ENCODE assay signal across 9 mouse cellular contexts in the genomic region with DNA sequence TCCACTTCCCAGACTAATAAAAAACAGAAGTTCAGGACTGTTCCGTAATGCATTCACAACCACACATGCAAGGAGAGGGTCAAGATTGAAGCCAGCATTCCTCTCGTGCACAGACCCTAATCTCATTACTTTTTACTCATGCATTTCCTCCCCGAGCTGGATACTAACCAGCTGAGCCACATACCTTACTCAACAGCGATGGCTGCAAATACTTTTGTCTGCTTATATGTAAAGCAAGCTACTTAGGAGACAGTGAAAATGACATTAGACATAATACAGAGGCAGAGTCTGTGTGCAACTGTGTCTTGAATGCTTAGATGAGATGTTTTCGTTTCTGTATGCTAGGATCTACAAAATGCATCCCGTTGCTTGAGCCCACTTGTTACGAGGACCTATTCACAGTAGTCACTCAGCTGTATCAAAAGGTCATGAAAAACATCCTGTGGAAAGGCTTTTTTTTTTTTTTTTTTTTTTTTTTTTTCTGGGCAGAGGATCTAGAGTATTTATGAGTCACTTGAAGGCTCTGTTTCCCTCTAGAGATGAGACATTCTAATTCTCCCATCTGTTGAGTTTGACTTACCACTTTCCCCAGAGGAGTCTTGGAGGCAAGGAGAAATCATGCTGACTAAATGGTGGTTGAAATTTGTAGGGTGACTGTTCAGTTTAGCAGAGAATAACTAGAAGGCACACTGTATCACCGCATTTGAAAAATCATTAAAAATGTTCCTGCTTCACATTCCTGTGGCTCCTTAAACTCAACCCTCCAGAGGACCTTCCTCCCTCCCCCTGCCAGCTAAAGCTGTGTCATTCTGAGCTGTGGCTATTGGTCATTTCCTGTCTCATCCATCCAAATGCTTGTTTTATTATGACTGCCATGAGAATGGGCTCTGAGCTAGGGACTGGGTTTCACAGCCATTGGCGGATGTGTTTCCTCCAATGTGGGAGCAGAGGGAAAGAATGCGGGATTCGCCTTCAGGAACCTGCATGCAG.
A peak's percentile ranks its signal among the peaks of the same experiment; 100 is the strongest.
DNase-seq lines count a peak whose midpoint lies in the region; ATAC-seq and TF ChIP-seq lines count a peak whose summit lies in the region.
"Had no signal": no experiment of that assay in that cellular context is flagged by ENCODE, and none has a peak within 500 bp of the region (broad histone marks: within the 10 kb centered on the region; RNA-seq: fewer than 3 reads in every experiment).

No protein-coding gene starts in this region.

- ATAC-seq in lung, embryonic 14.5 days (ENCODE audit: insufficient read depth) = no peak
- peak; percentile 41; the same call in 1 of the 2 replicates for ATAC-seq in heart, embryonic 16.5 days (replicated peaks; ENCODE audit: extremely low read depth, insufficient read depth, low FRiP score)
- ATAC-seq in limb, embryonic 12.5 days (ENCODE audit: insufficient number of reproducible peaks, insufficient read depth, low FRiP score, low TSS enrichment, low read depth) = peak; percentile 71
- ATAC-seq: intestine, embryonic 16.5 days had no signal

- H3K36me3 ChIP-seq in lung, embryonic 14.5 days (ENCODE audit: insufficient read depth) = no peaks in the 10 kb centered on the region
- no peaks in the 10 kb centered on the region for H3K36me3 ChIP-seq in heart, embryonic 16.5 days (ENCODE audit: control insufficient read depth, insufficient read depth)
- no peaks in the 10 kb centered on the region for H3K36me3 ChIP-seq in limb, embryonic 12.5 days

- TF ChIP-seq CTCF in lung, embryonic 14.5 days (IDR thresholded peaks at IDR 0.05; ENCODE audit: low read depth) = no peak
- no peak for TF ChIP-seq CTCF in lung, adult 2 months (IDR thresholded peaks at IDR 0.05; ENCODE audit: insufficient read depth, low read length)

- H3K9me3 ChIP-seq in lung, embryonic 14.5 days (ENCODE audit: low read depth, low read length) = no peaks in the 10 kb centered on the region
- H3K9me3 ChIP-seq in heart, embryonic 16.5 days (replicated peaks; ENCODE audit: control insufficient read depth, low read length) = no peaks in the 10 kb centered on the region
- H3K9me3 ChIP-seq in limb, embryonic 12.5 days = no peaks in the 10 kb centered on the region

- no peak for TF ChIP-seq POLR2A in lung, adult 2 months (IDR thresholded peaks at IDR 0.05; ENCODE audit: borderline replicate concordance, extremely low read depth, low read depth, low read length)

- no peaks in the 10 kb centered on the region for H3K27me3 ChIP-seq in lung, embryonic 14.5 days (ENCODE audit: insufficient read depth, low read length)
- H3K27me3 ChIP-seq in heart, embryonic 16.5 days (ENCODE audit: control insufficient read depth, insufficient read depth, low read length) = no peaks in the 10 kb centered on the region
- H3K27me3 ChIP-seq in limb, embryonic 12.5 days = no peaks in the 10 kb centered on the region

- peak; percentile 42 for DNase-seq in lung, embryonic 14.5 days
- no peak for DNase-seq in lung, adult 2 months
- peak; percentile 37 for DNase-seq in embryo, embryonic 10.5 days (ENCODE audit: low spot score)
- DNase-seq in urinary bladder, postnatal 10 days (ENCODE audit: low spot score) = no peak
- no peak for DNase-seq in right cerebral cortex, adult 18-20 months
- DNase-seq in thymus, adult 18-20 months = no peak

- H3K4me3 ChIP-seq in lung, embryonic 14.5 days (ENCODE audit: low read depth, low read length) = no peak overlapping the region
- no peak overlapping the region for H3K4me3 ChIP-seq in lung, adult 2 months (replicated peaks; ENCODE audit: extremely low read depth, low read depth, low read length)
- H3K4me3 ChIP-seq in heart, embryonic 16.5 days (ENCODE audit: low read length) = no peak overlapping the region
- no peak overlapping the region for H3K4me3 ChIP-seq in limb, embryonic 12.5 days (replicated peaks)

- 53% methylated on average over 11 of the region's 11 CpGs for WGBS in lung, embryonic 14.5 days
- WGBS in lung, adult 2 months = 45% methylated on average over 11 of the region's 11 CpGs
- 53% methylated on average over 11 of the region's 11 CpGs for WGBS in heart, embryonic 16.5 days
- WGBS in limb, embryonic 12.5 days = 39% methylated on average over 11 of the region's 11 CpGs

- peaks cover 6% of the 10 kb centered on the region; the same call in 1 of the 2 replicates for H3K4me1 ChIP-seq in lung, embryonic 14.5 days (ENCODE audit: insufficient read depth)
- peaks cover 2% of the 10 kb centered on the region for H3K4me1 ChIP-seq in lung, adult 2 months (ENCODE audit: control insufficient read depth, insufficient read depth, low read length)
- H3K4me1 ChIP-seq in heart, embryonic 16.5 days (ENCODE audit: control insufficient read depth, insufficient read depth, low read length) = peaks cover 3% of the 10 kb centered on the region; the same call in 1 of the 2 replicates
- H3K4me1 ChIP-seq in limb, embryonic 12.5 days (replicated peaks) = peaks cover 11% of the 10 kb centered on the region; the same call in 1 of the 2 replicates

- H3K4me2 ChIP-seq in lung, embryonic 14.5 days = no peak overlapping the region
- no peak overlapping the region for H3K4me2 ChIP-seq in heart, embryonic 16.5 days (ENCODE audit: low read depth, low read length)
- no peak overlapping the region for H3K4me2 ChIP-seq in limb, embryonic 12.5 days

- no peak overlapping the region for H3K9ac ChIP-seq in lung, embryonic 14.5 days
- no peak overlapping the region for H3K9ac ChIP-seq in heart, embryonic 16.5 days (ENCODE audit: low read length)
- H3K9ac ChIP-seq in limb, embryonic 12.5 days (replicated peaks) = no peak overlapping the region

- no peak overlapping the region for H3K27ac ChIP-seq in lung, embryonic 14.5 days (ENCODE audit: low read depth)
- peak overlapping the region; percentile 26 for H3K27ac ChIP-seq in heart, embryonic 16.5 days (ENCODE audit: low read length)
- H3K27ac ChIP-seq in limb, embryonic 12.5 days = no peak overlapping the region

Comparison
In these comparisons a context has a peak if more than half of its experiments do, and no peak if none do; other contexts are left out.
1. DNase-seq: peak in lung, embryonic 14.5 days (single experiment) and embryo, embryonic 10.5 days (single experiment); none in lung, adult 2 months (single experiment), urinary bladder, postnatal 10 days (single experiment), right cerebral cortex, adult 18-20 months (single experiment) and thymus, adult 18-20 months (0 of 2).